Mouse (Mus musculus) urinary bladder, postnatal 36 days (tissue): ENCODE data around the gene Ptgdr2.

Experiments used
- DNase-seq, 2 experiments: peaks; one replicate each; pipeline ENCODE4 v3.0.0; 2022; ENCODE audit warnings: low spot score in 2 of 2, mixed read lengths in 1 of 2

Gene Ptgdr2

GRCm38 (mm10) chr19:10930641-10931040 lies 6.3 kb upstream of the Ptgdr2 start:
- no peak for DNase-seq

- DNase-seq: no peak
These were observed 1.9 kb upstream of the Ptgdr2 start for GRCm38 (mm10) chr19:10935029-10935428.

- no peak for DNase-seq
These were observed 883 bp upstream of the Ptgdr2 start for GRCm38 (mm10) chr19:10936077-10936476.

GRCm38 (mm10) chr19:10938771-10939170 lies 1.8 kb downstream of the Ptgdr2 start:
- no peak for DNase-seq

GRCm38 (mm10) chr19:10940097-10940800 lies 3.3 kb downstream of the Ptgdr2 start:
- DNase-seq: peak; percentile 44 to 64

GRCm38 (mm10) chr19:10940801-10941457 lies 4.0 kb downstream of the Ptgdr2 start:
- DNase-seq: no peak

GRCm38 (mm10) chr19:10943955-10944354 lies 7.0 kb downstream of the Ptgdr2 start:
- no peak for DNase-seq

- no peak for DNase-seq
These were observed 9.5 kb downstream of the Ptgdr2 start for GRCm38 (mm10) chr19:10946506-10946905.

GRCm38 (mm10) chr19:10947219-10947618 lies 10.3 kb downstream of the Ptgdr2 start:
- DNase-seq: no peak

- DNase-seq: no peak
These were observed 11.5 kb downstream of the Ptgdr2 start for GRCm38 (mm10) chr19:10948416-10948815.

- DNase-seq: peak; percentile 92 to 96
These were observed 12.2 kb downstream of the Ptgdr2 start, which contains the start of gene Ccdc86 for GRCm38 (mm10) chr19:10949112-10949511. Ccdc86 (minus strand) TSS chr19:10949266.

- no peak for DNase-seq
These were observed 12.6 kb downstream of the Ptgdr2 start for GRCm38 (mm10) chr19:10949558-10949957.

GRCm38 (mm10) chr19:10952021-10952939 lies 15.3 kb downstream of the Ptgdr2 start:
- DNase-seq: no peak

GRCm38 (mm10) chr19:10959085-10959977 lies 22.4 kb downstream of the Ptgdr2 start:
- DNase-seq: peak; percentile 44 to 56

GRCm38 (mm10) chr19:10959978-10960346 lies 23.0 kb downstream of the Ptgdr2 start:
- DNase-seq: no peak

- DNase-seq: no peak
These were observed 28.8 kb downstream of the Ptgdr2 start for GRCm38 (mm10) chr19:10965721-10966120.

GRCm38 (mm10) chr19:10968578-10968977 lies 31.6 kb downstream of the Ptgdr2 start:
- DNase-seq: no peak

- DNase-seq: no peak
These were observed 33.5 kb downstream of the Ptgdr2 start for GRCm38 (mm10) chr19:10970457-10970856.

GRCm38 (mm10) chr19:10972660-10973059 lies 35.7 kb downstream of the Ptgdr2 start:
- no peak for DNase-seq

- DNase-seq: no peak
These were observed 36.2 kb downstream of the Ptgdr2 start for GRCm38 (mm10) chr19:10973187-10973586.

GRCm38 (mm10) chr19:10974238-10974865 lies 37.4 kb downstream of the Ptgdr2 start, which contains the start of gene Ms4a10:
Ms4a10 (minus strand) TSS chr19:10974670.
- DNase-seq: no peak
